Mouse (Mus musculus): Measurements from ENCODE around the gene Cpeb4.

The Cpeb4 gene

DNA sequence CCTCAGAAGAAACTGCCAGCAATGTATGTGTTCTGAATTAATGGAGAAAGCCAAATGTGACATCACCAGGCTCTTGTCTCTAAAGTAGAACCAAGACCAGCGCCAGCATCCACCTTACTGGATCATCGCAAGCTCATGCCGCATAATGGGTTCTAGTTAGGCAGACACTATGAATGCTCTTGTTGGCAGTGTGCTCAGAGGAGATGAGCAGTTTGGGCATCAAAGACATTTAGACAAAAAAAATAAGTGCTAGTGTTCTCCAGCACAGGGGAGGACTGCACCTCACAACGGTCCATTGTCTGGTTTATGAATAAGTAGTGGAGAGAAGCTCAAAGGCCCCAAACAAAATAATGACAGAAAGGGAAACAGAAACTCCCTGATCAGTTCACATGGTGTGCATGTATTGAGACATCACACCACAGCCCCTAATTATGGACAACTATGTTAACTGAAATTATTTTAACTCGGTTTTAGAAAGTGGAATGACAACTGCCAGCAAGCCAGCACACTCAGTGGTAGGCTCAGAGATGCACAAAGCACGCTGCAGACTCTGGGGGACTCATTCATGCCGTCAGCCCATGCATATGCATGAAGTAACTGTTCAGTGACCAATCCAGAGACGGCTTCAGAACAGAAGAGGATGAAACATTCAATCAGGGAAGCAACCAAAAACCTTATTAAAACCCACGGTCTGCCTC, 25.1 kb upstream of the Cpeb4 start:
- no peak for DNase-seq (ENCODE audit: low read depth, low spot score)

DNA sequence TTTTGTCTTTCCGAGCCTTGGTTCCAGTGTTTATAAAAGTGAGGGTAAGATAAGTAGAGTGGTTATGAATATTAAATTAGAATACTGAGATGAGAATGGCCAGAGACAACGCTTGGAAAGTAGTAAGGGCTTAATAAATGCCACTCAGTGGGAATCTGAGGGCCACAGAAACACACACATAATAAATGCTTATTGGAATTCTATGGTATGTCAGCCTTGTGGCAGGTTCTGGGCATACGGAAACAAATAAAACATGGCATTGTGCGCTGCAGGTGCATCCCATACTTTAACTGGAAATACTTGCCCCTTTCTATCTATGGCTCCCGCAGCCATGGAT, 24.6 kb upstream of the Cpeb4 start:
- DNase-seq (ENCODE audit: low read depth, low spot score): no peak

DNA sequence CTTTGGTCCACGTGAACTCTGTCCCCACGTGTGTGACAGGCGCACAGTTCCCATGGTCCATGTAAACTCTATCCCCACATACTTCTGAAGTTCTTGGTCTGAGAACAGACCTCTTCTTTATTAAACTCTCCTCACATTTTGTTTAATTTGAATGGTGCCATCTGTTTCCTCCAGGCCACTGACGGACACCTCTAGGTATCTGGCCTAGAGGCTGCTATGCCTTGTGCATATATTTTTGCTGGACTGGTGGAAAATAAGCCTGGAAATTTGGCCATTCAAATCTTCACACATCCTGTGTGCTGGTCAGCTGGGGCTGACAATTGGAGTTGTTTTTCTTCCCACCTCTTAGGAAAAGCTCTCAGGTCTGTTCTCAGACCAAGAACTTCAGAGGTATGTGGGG, 23.3 kb upstream of the Cpeb4 start:
- no peak for DNase-seq (ENCODE audit: low read depth, low spot score)

DNA sequence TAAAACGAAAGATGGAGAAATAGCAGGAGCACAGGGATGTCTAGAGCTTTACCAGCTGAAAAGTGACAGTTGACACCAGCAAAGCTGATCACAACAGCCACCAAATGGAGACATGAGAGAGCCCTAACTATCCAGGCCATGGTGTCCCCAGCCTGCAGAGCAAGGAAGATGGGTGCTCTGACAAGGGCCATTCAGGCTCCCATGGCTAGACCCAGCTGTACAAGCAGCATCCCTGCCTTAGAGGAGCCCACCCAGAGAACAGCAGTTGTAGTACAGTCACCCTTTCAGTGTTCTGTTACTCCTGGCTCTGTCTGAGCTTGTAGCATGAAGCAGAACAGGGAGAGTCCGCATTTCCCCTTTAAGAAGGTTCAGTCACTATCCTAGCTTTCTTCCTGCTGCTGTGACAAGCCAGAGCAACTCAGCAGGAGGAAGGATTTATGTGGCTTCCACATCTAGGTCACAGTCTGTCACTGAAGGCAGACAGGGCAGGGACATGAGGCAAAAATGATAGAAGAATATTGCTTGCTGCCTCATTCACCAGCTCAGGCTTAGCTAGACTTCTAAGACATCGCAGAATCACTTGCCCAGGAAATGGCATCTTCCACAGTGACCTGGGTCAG, 21.7 kb upstream of the Cpeb4 start:
- no peak for DNase-seq (ENCODE audit: low read depth, low spot score)

DNA sequence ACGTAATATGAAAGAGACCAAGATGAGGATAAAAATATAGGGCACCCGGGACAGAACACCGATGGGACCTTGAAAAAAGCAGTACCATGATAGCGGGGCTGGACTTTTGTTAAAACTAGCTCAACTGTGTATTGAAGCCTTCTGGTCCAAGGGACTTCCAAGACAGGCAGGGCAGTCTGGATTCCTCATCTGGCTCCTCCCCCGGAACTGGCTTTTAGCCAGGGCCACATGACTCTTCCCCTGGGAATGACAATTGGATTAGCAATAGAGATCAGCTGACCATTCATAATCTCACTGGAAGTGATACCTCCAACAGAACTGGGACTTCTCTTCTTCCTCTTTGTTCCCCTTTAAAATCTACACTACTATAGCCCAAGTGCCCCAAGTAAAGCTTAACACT, 21.0 kb upstream of the Cpeb4 start:
- DNase-seq (ENCODE audit: low read depth, low spot score): no peak

DNA sequence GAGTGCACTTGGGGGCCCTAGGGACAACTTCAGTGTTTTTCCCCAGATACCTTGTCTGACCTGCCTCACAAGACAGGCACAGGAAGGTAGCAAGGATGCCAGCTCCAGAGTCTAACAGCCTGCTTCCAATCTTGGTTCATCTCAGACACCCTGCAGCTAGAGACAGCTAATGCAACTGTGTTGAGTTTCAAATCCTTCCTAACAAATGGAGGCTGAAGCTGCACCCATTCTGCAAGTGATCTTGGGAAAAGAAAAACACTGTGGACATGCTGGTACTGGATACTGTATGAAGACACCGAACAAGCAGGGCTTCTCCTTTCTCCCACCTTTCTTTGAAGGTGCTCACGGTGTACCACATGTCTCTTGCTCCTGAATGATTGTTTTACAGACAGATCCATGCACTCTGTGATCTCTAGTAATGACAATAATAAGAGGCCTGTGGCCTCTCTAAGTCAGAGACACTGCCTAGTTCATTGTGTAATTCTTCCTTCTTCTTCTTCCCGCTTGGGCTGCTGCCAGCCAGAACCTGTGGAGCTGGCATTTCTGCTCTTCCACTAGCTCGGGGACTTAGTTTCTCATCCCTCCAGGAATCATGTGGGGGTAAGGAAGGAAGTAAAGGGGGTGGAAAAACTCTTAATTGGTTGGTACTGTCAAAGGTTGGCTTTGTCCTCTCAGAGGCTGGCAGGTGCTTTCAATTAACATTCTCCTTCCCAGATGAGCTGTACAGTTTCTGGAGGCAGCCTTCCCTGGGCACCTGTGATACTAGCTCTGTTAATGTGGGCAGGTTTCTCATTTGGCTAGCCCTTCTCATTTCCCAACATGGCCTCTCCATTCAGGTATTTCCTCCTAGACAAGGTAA, 20.1 kb upstream of the Cpeb4 start:
- DNase-seq (ENCODE audit: low read depth, low spot score): no peak

DNA sequence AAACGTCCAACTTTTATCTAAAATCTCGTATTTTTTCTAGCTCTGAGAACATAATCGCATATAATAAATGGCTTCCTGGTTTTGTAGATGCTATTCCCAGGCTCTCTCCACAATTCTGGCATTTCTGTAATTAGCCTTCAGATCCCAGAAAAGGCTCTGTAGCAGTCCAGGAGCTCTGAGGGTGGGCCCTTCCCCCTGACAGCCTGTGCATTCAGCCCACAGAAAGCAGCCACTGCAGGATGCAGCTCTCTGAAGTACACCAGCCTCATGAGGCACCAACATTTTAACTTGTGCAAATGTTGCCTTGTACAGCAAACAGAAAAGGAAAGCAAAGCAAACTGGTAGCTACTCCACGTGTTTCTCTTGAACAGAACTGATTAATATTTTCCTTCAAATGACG, 17.1 kb upstream of the Cpeb4 start:
- no peak for DNase-seq (ENCODE audit: low read depth, low spot score)

DNA sequence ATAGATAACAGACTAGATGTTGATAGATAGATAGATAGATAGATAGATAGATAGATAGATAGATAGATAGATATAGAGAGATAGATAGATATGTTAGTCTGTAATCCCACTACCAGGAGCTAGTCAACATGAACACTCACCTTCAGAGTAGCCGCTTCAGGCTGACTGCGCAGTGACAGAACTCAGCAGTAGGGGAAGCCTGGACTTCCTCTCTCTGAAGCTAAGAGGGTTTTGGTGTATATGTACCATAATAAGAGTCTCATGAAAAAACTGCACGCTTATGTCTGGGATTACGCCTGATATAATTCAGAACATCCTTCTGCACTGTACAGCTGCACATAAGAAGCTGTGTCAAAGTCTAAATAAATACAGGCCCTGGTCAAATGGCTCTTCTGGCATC, 14.5 kb upstream of the Cpeb4 start:
- no peak for DNase-seq (ENCODE audit: low read depth, low spot score)

DNA sequence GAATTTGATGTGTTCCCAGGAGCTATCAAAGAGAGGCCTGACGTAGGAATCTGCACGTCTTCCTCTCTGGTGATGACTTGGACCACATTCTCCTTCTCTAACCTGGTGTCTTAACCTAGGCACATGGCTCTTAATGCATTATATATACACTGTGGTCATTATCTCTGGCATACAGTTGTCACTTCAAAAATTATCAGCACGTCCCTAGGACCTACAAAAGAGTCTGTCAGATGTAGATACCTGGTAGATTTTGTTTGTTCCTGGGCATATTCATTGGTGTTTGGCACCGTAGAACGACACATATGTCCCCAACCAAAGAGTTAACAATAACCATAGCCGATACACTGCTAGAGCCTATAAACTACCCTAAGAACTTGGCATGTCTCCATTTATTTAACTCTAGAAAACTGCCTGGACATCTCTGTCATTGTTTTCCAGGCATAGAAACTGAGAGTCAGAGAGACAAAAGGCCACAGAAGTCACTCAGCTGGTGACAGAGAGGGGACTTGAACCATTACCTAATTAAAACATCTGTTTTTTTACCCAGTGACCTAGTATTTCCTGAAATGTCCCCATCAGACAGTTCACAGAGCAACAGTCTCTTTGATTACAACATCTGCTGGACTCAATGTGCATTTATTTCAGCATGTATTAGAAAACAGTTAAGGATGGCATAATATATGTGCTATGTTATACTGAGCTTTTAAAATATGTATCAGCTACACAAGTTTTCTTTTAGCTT, 10.7 kb upstream of the Cpeb4 start:
- DNase-seq (ENCODE audit: low read depth, low spot score): no peak

DNA sequence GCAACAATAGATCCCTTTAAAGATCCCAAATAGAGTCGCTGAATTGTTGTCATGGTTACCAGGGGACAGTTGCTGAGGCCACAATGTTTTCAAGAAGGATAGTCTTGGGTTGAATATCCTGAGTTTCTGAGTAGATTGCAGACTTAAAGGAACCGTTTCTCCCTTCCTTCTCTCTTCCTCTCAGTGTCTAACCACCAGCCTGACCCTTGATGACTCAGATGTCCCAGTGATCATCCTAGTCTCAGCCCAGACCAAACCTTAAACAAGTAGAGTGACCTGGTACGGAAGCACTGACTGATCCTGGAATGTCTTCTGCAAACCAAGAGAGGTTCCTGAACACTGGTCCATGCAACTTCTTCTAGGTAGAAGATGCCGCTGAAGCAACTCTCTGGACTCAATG, 4.0 kb upstream of the Cpeb4 start:
- DNase-seq (ENCODE audit: low read depth, low spot score): no peak

DNA sequence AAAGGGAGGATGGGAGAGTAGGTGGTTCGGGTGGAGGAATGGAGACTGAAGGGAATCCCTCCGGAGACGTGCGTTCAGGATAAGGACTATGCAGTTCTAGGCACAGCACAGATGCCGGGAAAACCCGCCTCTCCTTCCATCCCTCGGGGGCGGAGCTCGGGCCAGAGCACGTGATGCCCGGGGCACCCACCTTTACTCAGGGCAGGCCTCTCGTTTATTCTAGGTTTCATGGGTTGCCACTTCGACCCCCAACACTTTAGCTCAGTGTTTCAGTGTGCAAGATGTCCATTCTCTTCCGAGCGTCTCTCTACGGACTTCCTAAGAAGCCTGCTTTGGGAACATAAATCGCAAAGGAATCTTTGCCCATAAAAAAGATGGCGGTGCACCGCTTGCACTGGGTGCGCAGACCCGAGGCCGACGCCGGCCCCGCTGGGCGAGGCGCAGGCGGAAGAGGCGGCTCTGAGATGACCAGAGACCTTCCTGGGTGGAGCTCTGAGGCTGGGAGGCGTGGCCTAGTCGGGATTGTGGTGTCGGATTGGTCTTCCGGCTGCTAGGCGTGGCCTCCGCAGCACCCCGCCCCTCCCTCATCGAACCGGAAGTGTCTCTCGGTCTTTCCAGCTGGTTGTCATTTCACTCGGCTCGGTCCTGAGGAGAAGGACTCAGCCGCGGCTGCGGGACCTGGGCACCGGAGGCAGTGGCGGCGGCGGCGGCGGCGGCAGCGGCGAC, 1.6 kb upstream of the Cpeb4 start:
- DNase-seq (ENCODE audit: low read depth, low spot score): peak; percentile 99

DNA sequence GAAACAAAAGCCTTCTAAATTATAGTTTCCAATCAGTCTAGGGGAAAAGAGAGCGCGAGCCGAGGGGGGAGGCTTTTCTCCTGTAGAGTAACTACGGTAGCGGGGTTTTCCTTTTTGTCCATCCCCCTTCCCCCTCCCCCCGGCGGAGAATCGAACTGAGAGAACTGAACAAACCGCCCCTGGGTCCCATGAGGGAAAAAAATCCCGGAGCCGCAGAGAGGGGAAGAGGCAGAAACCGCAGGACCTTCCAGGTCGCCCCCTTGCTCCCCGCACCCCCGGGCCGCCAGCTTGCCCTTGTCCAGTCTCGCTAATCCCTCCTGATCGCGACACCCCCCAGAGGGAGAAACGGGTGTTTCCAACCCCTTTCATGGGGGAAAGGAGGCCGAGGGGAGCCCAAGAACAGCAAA, 873 bp upstream of the Cpeb4 start:
- no peak for DNase-seq (ENCODE audit: low read depth, low spot score)

DNA sequence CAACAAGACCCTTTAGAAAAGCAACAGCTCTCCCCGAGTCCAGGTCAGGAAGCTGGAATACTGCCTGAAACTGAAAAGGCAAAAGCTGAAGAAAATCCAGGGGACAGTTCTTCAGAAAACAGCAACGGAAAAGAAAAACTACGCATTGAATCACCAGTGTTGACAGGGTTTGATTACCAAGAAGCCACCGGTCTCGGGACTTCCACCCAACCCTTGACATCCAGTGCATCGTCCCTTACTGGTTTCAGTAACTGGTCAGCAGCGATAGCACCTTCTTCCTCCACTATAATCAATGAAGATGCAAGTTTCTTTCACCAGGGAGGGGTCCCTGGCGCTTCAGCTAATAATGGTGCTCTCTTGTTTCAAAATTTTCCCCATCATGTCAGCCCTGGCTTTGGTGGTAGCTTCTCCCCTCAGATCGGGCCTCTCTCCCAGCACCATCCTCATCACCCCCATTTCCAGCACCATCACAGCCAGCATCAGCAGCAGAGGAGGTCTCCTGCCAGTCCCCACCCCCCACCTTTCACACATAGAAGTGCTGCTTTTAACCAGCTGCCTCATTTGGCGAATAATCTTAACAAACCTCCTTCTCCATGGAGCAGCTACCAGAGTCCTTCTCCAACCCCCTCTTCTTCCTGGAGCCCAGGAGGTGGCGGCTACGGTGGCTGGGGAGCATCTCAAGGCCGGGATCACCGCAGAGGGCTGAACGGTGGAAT, 693 bp downstream of the Cpeb4 start:
- no peak for DNase-seq (ENCODE audit: low read depth, low spot score)

DNA sequence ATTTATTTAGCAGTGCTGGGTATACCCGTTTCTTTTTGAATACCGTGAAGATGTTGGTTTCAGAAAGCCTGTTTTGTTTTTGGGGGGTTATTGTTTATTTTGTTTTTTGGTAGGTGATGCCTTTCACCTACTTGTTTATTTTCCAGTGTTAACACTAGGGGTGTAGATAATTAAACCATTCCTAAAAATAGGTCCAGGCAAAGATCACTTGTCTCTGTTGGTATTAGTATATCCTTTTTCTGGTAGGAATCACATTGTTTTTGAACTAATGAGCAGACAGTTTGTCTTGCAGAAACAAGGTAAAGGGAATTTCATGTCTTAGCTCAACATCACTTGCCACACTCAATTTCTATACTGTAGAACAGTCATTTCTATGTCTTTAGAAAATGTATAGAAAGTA, 2.1 kb downstream of the Cpeb4 start:
- no peak for DNase-seq (ENCODE audit: low read depth, low spot score)

DNA sequence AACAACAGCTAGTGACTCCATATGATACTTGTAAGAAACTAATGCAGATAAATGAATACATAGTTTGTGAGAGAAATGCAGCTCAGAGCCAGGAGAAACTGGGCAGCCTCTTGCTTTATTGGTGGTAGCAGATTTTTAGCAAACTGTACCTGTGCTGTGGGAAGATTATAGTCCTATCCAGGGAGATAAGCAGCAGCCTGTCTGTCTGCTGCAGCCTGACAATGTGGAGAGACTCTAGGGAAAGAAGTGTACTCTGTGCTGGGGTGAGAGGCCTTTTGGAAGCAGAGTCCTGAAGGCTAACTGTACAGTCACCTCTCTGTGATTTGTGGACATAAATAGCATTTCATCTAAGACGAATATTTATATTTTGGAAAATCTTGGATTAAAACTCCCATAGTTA, 11.7 kb downstream of the Cpeb4 start:
- DNase-seq (ENCODE audit: low read depth, low spot score): no peak

DNA sequence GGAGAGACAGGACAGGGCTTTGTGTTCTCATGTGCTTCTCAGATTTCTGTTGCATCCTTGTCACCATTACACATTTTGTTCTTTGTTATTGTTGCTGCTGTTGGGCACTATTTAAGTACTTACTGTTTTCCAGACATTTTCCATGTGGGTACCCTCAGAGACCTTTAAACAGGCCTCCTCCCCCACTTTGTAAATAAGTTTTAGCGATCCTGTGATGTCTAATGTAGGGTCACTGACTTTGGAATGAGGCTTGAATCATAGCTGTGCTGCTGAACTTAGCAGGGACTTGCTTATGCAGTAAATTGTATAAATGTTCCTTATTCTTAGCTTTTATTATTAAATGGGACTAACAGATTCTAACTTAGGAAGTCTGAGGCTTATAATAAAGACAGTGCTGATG, 13.8 kb downstream of the Cpeb4 start:
- DNase-seq (ENCODE audit: low read depth, low spot score): no peak

DNA sequence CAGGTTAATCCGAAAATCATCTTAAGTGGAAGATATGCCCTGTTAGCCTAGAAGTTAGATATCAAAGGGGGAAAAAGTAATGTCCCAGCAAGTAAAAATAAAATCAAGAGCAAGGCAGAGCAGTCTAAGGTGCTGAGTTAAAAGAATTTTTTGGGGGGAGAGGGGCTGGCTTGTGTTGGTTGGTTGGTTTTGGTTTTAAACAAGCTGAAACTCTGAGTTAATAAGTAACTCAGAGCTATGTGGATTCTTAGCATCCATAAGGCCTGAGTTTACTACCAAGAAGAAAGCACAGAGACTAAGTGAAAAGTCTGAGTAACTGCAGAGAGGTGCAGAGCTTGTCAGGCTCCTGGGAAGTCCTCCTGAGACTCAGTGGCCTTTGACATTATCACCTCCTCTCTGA, 16.2 kb downstream of the Cpeb4 start:
- no peak for DNase-seq (ENCODE audit: low read depth, low spot score)

DNA sequence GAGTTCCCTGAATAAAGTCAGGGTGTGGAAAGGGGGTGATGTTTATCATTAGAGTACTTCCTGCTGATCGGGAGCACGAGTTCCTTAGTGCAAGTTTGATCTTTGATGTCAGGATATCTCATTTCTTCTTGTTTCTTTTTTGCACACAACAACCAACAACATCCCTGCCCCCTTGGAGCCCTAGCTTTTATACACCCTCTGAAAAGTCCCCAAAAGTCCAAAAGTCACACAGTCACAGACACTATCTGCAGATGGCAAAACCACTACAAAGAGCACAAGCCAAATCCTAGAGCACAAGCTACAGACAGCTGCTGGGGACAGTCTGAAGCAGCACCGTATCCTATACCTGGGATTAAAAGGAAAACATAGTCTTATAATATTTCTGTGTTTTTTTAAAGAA, 20.1 kb downstream of the Cpeb4 start:
- peak; percentile 57 for DNase-seq (ENCODE audit: low read depth, low spot score)

DNA sequence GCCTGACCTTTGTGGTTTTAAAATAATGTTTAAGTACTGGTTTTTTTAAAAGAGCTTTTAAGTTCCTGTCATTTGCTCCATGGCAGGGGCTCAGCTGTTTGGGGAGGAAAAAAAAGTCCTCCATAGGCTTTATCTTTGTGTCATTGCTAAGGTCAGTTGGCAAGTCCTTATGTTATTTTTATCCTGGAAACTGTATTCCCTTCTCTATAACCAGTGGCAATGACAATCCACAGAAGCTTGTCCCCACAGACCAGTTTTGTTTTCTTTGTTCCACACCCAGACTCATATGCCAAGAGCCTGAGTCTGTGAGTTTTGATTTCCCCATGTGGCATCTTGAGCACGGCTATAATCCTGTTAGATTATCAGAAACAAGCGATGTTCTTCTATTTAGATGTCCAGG, 21.6 kb downstream of the Cpeb4 start:
- no peak for DNase-seq (ENCODE audit: low read depth, low spot score)

DNA sequence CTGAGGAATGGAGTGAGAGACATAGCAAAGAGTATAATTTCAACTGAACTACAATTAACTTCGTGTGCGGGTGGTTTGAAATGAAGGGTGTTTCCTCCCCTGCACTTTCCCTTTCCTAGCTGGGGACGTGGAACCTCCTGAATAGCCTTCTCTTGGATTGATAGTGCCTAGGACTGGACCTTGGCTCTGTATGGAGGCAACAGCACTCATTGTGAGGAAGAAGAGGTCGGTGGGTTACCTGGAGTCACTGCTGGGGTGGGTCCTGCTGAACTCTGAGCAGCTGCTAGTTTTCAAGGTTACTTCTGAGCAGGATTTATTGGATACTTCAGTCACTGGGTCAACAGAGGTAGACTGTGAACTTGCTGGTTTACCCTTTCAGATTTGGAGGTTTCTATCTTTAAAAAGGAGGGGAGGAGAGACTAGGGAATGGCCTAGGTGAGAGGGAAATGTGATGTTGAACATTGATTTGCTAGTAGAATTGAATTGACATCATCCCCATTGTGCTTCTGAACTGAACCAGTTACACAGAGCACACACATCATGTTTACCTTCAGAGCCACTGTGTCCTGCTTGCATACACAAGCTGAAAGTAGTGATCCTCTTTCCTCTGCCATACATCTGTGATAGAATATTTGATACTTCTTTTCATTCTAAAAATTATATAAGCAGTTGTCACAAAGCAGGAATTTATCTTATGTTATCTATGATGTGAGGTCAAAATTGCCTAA, 24.2 kb downstream of the Cpeb4 start:
- DNase-seq (ENCODE audit: low read depth, low spot score): no peak
